Comparison of ENCODE assay signal across 10 mouse cellular contexts in genomic region chr5:64517835-64518234, GRCm38 (mm10).
DNase-seq lines count a peak whose midpoint lies in the region; ATAC-seq and TF ChIP-seq lines count a peak whose summit lies in the region.
"Had no signal": no experiment of that assay in that cellular context is flagged by ENCODE, and none has a peak within 500 bp of the region (broad histone marks: within the 10 kb centered on the region; RNA-seq: fewer than 3 reads in every experiment).

No protein-coding gene starts in this region.

- H3K4me1 ChIP-seq in embryonic facial prominence, embryonic 10.5 days: peaks cover 12% of the 10 kb centered on the region

- no peaks in the 10 kb centered on the region for H3K27me3 ChIP-seq in embryonic facial prominence, embryonic 10.5 days (replicated peaks; ENCODE audit: low read depth, poor library complexity, severe bottlenecking)

- no peaks in the 10 kb centered on the region for H3K36me3 ChIP-seq in embryonic facial prominence, embryonic 10.5 days (replicated peaks)

- H3K9me3 ChIP-seq in embryonic facial prominence, embryonic 10.5 days: no peaks in the 10 kb centered on the region

- 41% methylated on average over 3 of the region's 3 CpGs for whole genome bisulfite sequencing in embryonic facial prominence, embryonic 10.5 days

- intact Hi-C loops in gastrocnemius, adult 2 months (cut with DNase I): no loop called here
- intact Hi-C loops in gastrocnemius, postnatal 36 days (cut with DNase I): no loop called here
- intact Hi-C loops in heart, postnatal 10 days (cut with DNase I): no loop called here
- intact Hi-C loops in left cerebral cortex, postnatal 14 days (cut with DNase I): loop anchor here (10.0 kb wide), 1 partner anchor 187 kb away; no protein-coding TSS in a partner anchor

- peak; percentile 72 for DNase-seq in gastrocnemius, adult 2 months
- DNase-seq in gastrocnemius, postnatal 36 days: no peak
- peak; percentile 77 for DNase-seq in 3T3-L1 (ENCODE audit: low read depth, low spot score)
- peak; percentile 61 for DNase-seq in embryonic facial prominence, embryonic 10.5 days (ENCODE audit: low spot score)
- peak; percentile 78 to 81 for DNase-seq in heart, postnatal 10 days
- DNase-seq in spleen, postnatal 36 days (ENCODE audit: low spot score in 2 of 2): no peak
- DNase-seq in left cerebral cortex, postnatal 14 days (ENCODE audit: low spot score in 2 of 2): no peak
- DNase-seq: layer of hippocampus, postnatal 36 days had no signal

- no peak for ATAC-seq in frontal cortex, adult (ENCODE audit: low TSS enrichment)

- H3K4me3 ChIP-seq in gastrocnemius, adult 2 months: no peak overlapping the region
- no peak overlapping the region for H3K4me3 ChIP-seq in embryonic facial prominence, embryonic 10.5 days

- no peak overlapping the region for H3K27ac ChIP-seq in gastrocnemius, adult 2 months
- H3K27ac ChIP-seq in embryonic facial prominence, embryonic 10.5 days (replicated peaks): no peak overlapping the region
- H3K27ac ChIP-seq: macrophage had no signal

- TF ChIP-seq CTCF in gastrocnemius, adult 2 months (IDR thresholded peaks at IDR 0.05): no peak

Comparison
In these comparisons a context has a peak if more than half of its experiments do, and no peak if none do; other contexts are left out.
1. DNase-seq: peak in gastrocnemius, adult 2 months (single experiment), 3T3-L1 (single experiment), embryonic facial prominence, embryonic 10.5 days (single experiment) and heart, postnatal 10 days (2 of 2); none in gastrocnemius, postnatal 36 days (0 of 2), spleen, postnatal 36 days (0 of 2) and left cerebral cortex, postnatal 14 days (0 of 2).